Mouse (Mus musculus): Measurements from ENCODE around the gene Rfx4.

Gene Rfx4

DNA sequence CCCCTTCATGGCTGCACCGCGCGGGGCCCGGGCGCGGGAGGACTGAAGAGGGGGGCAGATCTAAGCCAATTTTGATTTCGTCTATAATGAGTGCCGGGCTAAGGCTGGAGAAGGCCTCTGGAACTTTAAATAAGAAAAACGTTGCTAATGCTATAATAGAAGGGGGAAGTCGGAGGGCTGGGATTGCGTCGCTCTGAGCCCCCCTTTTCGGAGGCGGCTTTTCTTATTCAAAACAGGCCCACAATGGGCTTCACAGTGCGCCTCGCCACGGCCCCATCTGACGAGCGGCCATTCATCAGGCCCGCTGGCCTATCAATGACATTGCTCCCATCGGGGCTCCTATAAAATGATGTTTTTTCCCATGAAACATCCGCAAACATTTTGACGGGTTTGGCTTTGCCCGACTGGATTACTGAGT is at the start of gene Rfx4:
TSS of gene Rfx4 (plus strand) at position 277 of the 418 bp plus-strand sequence.
- DNase-seq (ENCODE audit: low spot score) = no peak

- DNase-seq (ENCODE audit: low spot score) = no peak
Observed at GRCm38 (mm10) chr10:84706543-84706942, 49.3 kb upstream of the Rfx4 start.

DNA sequence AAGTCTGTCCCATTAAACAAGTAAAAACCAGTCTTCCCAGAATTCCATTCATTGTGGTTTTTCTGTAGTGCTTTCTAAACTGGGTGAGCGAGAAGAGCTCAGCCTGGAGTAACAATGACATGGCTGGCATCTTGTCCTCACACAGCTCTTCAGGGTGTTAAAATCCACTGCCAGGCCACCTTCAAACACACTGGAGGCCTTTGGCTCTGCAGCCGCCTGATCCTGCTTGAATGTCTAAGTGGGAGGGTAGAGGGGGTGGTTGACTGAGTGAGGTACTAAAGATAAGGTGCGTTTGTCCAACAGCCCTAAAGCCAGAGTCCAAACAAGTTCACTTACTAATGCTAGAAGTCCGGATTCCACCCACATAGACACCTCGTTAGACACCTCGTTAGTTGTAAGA is 48.6 kb upstream of the Rfx4 start:
- DNase-seq (ENCODE audit: low spot score) = no peak

- no peak for DNase-seq (ENCODE audit: low spot score)
Observed at GRCm38 (mm10) chr10:84707752-84708530, 47.9 kb upstream of the Rfx4 start.

DNA sequence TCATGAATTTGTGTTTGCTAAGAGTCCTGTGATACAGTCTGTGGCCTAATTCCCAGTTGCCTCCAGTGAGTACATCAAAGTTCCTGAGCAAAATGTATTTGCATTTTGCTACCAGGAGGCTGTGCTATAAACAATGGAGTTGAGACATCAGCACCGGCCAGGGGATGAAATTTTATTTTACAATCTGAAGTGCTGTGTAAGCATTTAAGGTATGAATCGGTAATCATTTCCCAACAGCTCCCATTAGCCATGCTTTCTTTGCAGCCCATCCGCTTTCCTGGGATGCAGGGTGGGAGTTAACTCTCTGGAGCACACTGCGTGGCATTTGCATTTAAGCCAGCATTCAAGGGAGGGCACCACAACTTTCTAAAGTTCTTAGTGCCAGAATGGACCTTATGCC is 45.7 kb upstream of the Rfx4 start:
- no peak for DNase-seq (ENCODE audit: low spot score)

DNA sequence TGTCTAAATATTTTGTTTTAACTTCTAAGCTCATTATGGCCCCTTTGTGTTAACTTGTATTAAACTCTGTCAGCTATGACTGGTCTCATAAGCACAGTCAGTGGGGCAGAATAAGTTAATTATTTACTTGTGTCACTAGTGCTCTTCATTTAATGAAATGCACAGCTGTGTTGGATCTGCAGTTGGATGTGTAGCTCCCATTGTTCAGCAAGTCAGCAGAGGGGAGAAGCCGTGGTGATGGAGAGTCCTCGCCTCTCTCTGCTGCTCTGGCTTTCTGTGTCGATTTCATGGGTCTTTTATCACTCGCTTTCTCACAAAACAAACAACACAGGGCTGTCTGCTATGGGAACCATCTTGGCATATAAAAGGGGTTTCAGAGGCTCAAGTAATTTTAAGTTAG is 45.0 kb upstream of the Rfx4 start:
- DNase-seq (ENCODE audit: low spot score) = no peak

GRCm38 (mm10) chr10:84711479-84711878 is 44.4 kb upstream of the Rfx4 start:
- no peak for DNase-seq (ENCODE audit: low spot score)

DNA sequence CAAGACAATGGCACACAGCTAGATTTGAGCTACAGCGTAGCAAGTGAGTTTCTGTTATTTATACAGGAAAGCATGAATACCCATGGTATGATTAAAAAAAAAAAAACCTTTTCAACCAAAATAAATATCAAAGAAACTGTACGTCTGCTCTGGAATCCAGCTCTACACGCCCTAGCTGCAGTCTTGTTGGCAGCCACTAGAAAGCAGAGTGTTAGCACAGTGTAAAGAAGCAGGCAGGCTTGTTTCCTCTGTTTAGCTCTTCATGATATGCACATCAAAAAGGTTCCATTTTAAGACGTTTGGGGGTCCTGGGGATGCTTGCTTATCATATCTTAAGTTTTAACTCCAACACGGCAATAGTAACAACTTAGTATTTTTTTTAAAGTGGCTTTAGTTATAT is 43.9 kb upstream of the Rfx4 start:
- no peak for DNase-seq (ENCODE audit: low spot score)

DNA sequence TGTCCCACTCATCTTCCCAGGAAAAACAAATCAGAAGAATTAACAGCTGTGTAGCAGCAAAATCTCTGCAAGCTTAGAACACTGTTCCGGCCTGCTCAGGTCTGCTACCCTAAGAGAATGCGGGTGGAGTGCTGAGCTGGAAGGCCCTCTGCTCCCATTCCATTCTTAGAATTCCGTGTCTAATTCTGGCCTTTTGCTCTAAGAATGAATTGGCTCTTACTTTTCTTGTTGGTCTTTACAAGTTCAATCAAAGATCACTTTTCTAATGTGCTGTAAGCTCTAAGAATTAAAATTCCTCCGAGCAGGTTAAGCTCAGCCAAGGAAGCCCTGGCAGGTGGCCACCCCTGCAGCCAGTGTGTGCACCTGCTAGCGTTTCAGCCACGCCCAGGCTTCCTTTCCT is 43.3 kb upstream of the Rfx4 start:
- no peak for DNase-seq (ENCODE audit: low spot score)

- no peak for DNase-seq (ENCODE audit: low spot score)
Observed at GRCm38 (mm10) chr10:84713043-84713442, 42.8 kb upstream of the Rfx4 start.

DNA sequence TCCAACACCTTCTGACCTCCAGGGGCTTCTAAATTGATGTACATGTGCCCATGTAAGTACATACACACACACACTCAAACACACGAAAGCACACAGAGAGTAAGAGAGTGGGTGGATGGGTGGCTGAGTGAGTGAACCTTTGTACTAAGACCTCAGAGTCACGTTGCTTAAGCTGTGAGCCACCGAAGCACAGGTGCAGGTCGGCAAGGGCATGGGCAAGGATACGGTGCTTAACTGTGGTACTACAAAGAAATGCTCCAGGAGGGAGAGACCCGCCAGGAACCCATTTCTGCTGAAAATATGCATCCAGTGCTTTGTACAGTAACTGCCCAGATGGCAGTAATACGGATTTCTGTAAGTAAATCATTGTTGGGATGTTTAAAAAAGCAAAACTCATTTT is 40.2 kb upstream of the Rfx4 start:
- no peak for DNase-seq (ENCODE audit: low spot score)

GRCm38 (mm10) chr10:84716581-84716980 is 39.3 kb upstream of the Rfx4 start:
- no peak for DNase-seq (ENCODE audit: low spot score)

DNA sequence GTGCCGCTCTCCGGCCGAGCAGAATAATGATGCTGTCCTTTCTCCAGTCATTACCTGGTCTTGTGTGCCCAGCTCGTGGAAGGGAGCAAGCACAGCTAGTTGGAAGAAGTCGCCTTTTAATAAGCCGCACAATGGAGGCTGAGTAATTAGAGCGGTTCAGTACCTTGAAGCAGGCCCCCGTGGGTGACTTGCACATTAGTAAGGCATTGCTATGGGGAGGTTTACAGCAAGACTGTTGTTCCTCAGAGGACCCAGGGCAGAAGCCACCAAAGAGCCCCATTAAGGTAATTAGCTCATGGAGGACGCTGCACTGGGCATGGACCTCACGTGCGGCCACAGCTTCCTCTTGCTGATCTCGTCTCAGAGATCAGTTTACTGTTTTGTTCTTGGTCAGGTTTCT is 33.2 kb upstream of the Rfx4 start:
- no peak for DNase-seq (ENCODE audit: low spot score)

DNA sequence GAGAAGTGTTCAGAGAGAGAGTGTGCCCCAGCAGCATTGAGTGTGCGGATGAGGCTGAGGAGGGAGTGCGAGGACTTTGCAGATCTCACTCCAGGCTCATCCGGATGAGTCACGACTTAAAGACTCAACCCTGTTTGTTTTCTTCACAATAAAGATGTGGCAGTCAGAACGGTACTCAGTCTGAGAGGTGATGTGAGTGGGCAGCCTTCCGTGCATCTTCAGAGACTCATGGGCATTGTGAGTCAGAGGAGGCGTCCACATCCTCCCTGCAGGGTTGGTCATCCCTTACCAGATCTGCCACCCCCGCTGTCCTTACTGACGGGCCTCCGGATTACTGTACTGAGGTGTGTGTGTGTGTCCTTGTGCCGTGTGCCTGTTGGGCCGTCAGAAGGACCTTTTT is 28.9 kb upstream of the Rfx4 start:
- DNase-seq (ENCODE audit: low spot score) = no peak

DNA sequence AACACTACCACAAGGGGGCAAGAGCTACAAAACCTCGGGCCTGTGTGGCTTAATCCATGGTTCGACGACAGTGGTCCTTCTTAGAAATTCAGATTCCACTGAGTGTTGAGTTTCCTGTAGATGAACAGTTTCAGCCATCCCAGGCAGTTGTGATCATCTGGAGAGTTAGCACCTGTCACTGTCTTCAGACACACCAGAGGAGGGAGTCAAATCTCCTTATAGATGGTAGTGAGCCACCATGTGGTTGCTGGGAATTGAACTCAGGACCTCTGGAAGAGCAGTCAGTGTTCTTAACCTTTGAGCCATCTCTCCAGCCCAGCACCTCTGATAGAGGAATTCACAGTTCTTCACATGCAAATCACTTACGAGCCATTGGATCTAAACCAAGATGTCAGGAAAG is 28.1 kb upstream of the Rfx4 start:
- no peak for DNase-seq (ENCODE audit: low spot score)

GRCm38 (mm10) chr10:84730078-84730477 is 25.8 kb upstream of the Rfx4 start:
- no peak for DNase-seq (ENCODE audit: low spot score)

DNA sequence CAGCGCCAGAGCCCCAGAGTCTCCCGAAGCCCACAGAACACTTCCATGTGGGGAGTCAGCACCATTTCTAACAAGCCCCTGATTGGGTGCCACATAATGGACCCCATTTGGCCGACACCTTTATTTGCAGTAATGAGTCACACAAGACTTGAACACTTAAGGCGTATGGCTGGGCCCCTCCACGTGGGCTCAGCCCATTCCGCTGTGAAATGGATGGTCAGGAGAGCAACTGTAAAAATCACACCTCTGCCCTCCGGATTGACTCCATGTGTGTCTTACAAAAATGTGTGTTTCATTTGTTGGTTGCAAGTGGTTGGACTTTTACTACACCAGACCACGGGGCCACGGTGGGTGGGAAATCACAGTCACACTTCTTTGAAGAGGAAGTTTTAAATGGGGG is 24.9 kb upstream of the Rfx4 start:
- DNase-seq (ENCODE audit: low spot score) = no peak

DNA sequence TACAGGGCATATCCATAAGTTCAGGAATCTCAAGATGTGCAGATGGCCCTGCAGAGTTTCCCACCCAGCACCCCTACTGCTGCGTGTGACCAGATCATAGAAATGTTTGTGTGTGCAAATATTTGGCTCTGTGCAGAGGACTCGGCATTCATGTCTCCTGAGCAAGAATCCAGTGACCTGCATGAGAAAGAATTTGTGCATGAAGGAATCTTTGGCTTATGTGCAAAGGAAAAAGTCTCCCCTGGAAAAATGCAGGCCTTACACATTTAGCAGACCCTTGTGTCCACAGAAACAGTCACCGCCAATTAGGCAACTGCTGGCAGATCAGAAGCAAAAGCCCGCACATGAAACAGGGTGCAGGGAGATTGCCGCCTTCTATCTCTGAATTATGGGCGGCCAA is 22.4 kb upstream of the Rfx4 start:
- DNase-seq (ENCODE audit: low spot score) = no peak

DNA sequence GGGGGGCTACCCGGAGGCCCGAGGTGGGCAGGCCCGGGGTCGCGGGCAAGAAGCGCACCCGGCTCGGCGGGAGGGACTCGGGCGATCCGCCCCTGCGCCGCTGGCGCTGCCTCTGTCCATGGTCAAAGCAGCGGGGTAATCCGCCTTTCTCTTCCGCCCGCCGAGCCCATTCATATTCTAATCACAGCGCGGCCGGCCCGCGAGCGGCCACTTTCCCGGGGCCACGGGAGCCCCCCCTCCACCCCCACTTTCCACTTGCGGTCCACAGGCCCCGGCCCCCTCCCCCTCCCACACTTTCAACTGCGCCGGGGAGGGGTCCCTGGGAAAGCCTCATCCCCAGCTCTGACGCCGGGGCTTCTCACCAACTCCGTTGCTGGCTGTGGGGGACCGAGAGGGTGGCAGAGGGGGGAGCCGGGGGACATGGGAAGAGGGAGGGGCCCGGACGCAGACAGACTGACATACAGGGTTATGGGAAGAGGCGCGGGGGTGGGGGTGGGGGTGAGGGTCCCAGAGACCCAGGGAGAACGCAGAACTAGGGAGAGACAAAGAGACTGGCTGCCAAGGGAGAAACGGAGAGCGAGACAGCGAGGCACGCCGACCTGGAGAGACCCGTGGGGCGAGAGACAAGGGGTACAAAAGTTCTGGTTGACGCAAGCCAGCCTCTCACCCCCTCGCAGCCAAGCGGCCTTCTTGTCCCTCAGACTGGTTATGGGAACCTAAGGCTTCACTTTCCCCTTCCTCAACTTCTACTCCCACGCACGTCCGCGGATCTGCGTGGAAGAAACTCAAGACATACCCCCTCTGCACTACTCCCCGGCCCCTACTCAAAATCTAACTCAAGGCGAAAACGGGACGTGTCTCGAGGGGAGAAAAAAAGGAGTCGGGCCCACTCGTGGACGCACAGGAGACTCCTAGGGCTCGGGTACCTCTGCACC is 744 bp upstream of the Rfx4 start:
- DNase-seq (ENCODE audit: low spot score) = no peak

DNA sequence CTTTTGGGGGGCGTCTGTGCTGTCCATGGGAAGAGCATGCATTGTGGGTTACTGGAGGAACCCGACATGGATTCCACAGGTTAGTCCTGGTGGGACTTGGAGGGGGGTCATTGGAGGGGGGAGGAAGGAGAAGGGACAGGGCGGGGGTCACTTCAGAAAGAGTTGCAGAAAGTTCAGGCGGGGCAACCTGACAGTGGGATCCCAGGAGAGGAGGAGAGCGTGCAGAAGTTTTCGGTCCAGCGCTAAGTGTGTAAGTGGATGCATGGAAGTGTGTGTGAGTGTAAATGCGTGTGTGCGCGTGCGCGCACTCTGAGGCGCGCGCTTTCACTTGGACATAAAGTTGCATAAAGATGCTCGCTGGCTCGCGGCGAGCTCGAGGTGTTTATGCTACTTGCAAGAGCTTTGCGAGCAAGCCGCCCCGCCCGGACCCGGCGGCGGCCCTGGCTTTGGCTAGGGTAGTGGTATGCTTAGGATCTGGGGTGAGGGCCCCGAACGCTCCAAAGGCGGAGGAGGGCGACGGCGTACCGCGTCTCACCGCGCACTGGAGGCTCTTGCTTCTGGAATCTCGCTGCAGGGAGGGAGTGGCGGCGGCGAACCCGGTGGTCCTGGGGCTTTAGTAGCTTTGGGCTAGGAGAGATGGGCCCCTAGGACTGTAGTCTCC is 703 bp downstream of the Rfx4 start:
- no peak for DNase-seq (ENCODE audit: low spot score)

DNA sequence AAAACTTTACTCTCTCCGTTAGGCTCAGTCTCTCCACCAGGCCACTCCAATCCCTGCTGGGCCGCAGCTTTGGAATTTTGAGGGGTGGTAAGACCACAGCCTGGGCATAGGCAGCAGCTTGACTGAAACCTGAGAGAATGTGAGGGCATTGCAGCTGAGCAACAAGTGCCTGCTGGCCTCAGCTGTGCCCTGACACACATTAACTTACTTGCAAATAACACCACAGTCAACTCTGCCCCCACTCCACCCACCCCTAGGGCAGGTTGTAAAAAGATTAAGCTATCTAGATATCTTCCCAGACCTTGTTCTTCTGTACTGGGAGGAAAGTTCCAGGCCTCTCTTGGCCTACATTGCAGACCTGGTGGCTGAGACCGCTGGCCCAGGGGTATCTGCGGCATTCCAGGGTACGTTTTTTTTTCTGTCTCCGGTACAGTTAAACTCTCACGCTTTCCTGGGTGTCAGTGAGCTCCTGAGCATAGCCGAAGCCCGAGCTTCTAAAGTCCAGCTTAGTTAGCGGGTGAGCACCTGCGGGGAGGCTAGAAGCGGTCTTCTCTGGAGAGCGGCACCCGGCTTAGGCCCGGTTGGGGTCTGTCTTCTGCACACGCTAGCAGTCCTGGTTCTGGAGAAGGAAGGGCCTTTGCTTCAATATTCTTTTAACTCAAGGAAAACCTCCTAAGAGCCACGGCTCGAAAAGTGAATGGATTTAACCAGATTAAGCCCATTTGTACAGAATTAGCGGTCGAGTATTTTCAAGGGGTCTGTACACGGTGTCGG is 1.8 kb downstream of the Rfx4 start:
- DNase-seq (ENCODE audit: low spot score) = no peak

DNA sequence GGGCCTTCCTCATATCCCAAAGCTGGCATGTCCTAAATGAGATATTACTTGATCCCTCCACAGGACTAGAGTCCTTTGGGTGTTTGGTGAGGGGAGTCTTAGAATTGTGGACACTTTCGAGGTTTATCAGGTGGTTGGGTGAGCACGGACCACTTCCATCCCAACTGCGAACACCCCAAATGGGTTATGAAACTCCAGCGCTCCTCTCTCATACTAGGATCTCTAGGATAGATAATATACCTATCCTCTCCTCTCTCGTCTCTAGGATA is 2.3 kb downstream of the Rfx4 start:
- DNase-seq (ENCODE audit: low spot score) = no peak

Measured in T-cell, adult 2 months (primary cell).